Mouse (Mus musculus): ENCODE data around the gene Bicra.

GRCm38 (mm10) chr7:16046481-16047337, 1.0 kb downstream of the Bicra start:
- TF ChIP-seq CTCF (IDR thresholded peaks at IDR 0.05; ENCODE audit: low read depth, low read length), result no peak
- no peak for TF ChIP-seq GATA1 (IDR thresholded peaks at IDR 0.05; ENCODE audit: borderline replicate concordance, low read length)
